Comparison of ENCODE assay signal across 23 mouse cellular contexts in genomic region chr16:27195650-27196049, GRCm38 (mm10).
DNase-seq lines count a peak whose midpoint lies in the region; ATAC-seq lines count a peak whose summit lies in the region.
"Had no signal": no experiment of that assay in that cellular context is flagged by ENCODE, and none has a peak within 500 bp of the region (broad histone marks: within the 10 kb centered on the region; RNA-seq: fewer than 3 reads in every experiment).

No protein-coding gene starts in this region.

- no peak overlapping the region for H3K4me2 ChIP-seq in embryonic facial prominence, embryonic 14.5 days (ENCODE audit: low read depth, low read length)
- H3K4me2 ChIP-seq: heart, embryonic 11.5 days; midbrain, embryonic 15.5 days had no signal

- no peak overlapping the region for H3K4me3 ChIP-seq in embryonic facial prominence, embryonic 14.5 days (ENCODE audit: low read depth, low read length)
- H3K4me3 ChIP-seq: erythroblast, embryonic 14.5 days; midbrain, embryonic 15.5 days had no signal

- H3K4me1 ChIP-seq in embryonic facial prominence, embryonic 14.5 days (ENCODE audit: control insufficient read depth, insufficient read depth, low read length) = no peaks in the 10 kb centered on the region
- H3K4me1 ChIP-seq: midbrain, embryonic 15.5 days had no signal

- H3K9ac ChIP-seq in embryonic facial prominence, embryonic 14.5 days (ENCODE audit: low read depth, low read length) = no peak overlapping the region
- H3K9ac ChIP-seq: liver, embryonic 14.5 days; midbrain, embryonic 15.5 days had no signal

- no peaks in the 10 kb centered on the region for H3K36me3 ChIP-seq in embryonic facial prominence, embryonic 14.5 days (ENCODE audit: control insufficient read depth, insufficient read depth, low read length)
- H3K36me3 ChIP-seq: midbrain, embryonic 15.5 days had no signal

- 57% methylated on average over 2 of the region's 2 CpGs for WGBS in embryonic facial prominence, embryonic 14.5 days

- H3K27me3 ChIP-seq in embryonic facial prominence, embryonic 14.5 days (replicated peaks; ENCODE audit: control insufficient read depth, insufficient read depth, low read length) = no peaks in the 10 kb centered on the region
- H3K27me3 ChIP-seq: midbrain, embryonic 15.5 days had no signal

- no peak overlapping the region for H3K27ac ChIP-seq in embryonic facial prominence, embryonic 14.5 days (replicated peaks; ENCODE audit: low read depth, low read length)
- H3K27ac ChIP-seq: liver, embryonic 14.5 days; macrophage; midbrain, embryonic 15.5 days had no signal

- ATAC-seq in embryonic facial prominence, embryonic 14.5 days (ENCODE audit: low read depth) = peak; percentile 60; the same call in 1 of the 2 replicates
- ATAC-seq: forebrain, embryonic 14.5 days; hindbrain, embryonic 16.5 days; intestine, embryonic 16.5 days; lung, postnatal 0 days; midbrain, embryonic 15.5 days had no signal

- intact Hi-C loops in left cerebral cortex, postnatal 4 days (cut with DNase I) = no loop called here
- intact Hi-C loops in left cerebral cortex, postnatal 25 days (cut with DNase I) = no loop called here
- intact Hi-C loops in left cerebral cortex, postnatal 36 days (cut with DNase I) = no loop called here

- H3K9me3 ChIP-seq in embryonic facial prominence, embryonic 14.5 days (ENCODE audit: control insufficient read depth, low read length) = no peaks in the 10 kb centered on the region
- H3K9me3 ChIP-seq: midbrain, embryonic 15.5 days had no signal

- peak; percentile 60 to 69 for DNase-seq in cerebellum, postnatal 14 days
- DNase-seq in cerebellum, adult 8-10 months = no peak
- peak; percentile 21 for DNase-seq in left cerebral cortex, postnatal 4 days
- no peak for DNase-seq in left cerebral cortex, postnatal 25 days (ENCODE audit: low spot score in 2 of 2)
- DNase-seq in embryonic facial prominence, embryonic 14.5 days (ENCODE audit: low spot score) = peak; percentile 82
- DNase-seq in gastrocnemius, postnatal 25 days = peak; percentile 40
- DNase-seq in left cerebral cortex, postnatal 36 days (ENCODE audit: low spot score in 2 of 2) = no peak
- DNase-seq in thymus, postnatal 36 days = no peak
- DNase-seq: adrenal gland, postnatal 36 days; cerebellum, adult 11 months; heart, adult 11 months; kidney, adult 9 months; kidney, postnatal 14 days; spleen, adult 18-20 months had no signal

Comparison
In these comparisons a context has a peak if more than half of its experiments do, and no peak if none do; other contexts are left out.
1. DNase-seq: peak in cerebellum, postnatal 14 days (2 of 2), left cerebral cortex, postnatal 4 days (single experiment), embryonic facial prominence, embryonic 14.5 days (single experiment) and gastrocnemius, postnatal 25 days (single experiment); none in cerebellum, adult 8-10 months (single experiment), left cerebral cortex, postnatal 25 days (0 of 2), left cerebral cortex, postnatal 36 days (0 of 2) and thymus, postnatal 36 days (0 of 2).